Mouse (Mus musculus) heart, embryonic 15.5 days (tissue): ENCODE results near the gene Cma1. TPM values are rescaled to one million over a fixed set of nuclear protein-coding genes. Genes with fewer than 3 reads are reported as not detected.
"Not testable (repeated sequence)": the region's sequence is repeated elsewhere in the genome, so short reads cannot be mapped to it uniquely, and the experiment has no call there.

Experiments
- ATAC-seq: fragments of 200-750 bp; cut with Nextera tagmentation; replicated peaks from 2 replicates; pipeline ENCODE4 v1.8.0; 2017; ENCODE audit warnings: low read depth, moderate TSS enrichment; ENCODE audit not compliant: insufficient number of reproducible peaks, insufficient read depth, low FRiP score
- H3K27ac ChIP-seq: fragments of 300-500 bp; sonication (generic); 2 replicates; pipeline ENCODE4 v1.5.1; 2015; ENCODE audit warnings: mild to moderate bottlenecking, inconsistent platforms
- H3K27me3 ChIP-seq: fragments of 300-500 bp; sonication (generic); 2 replicates; pipeline ENCODE4 v1.6.1; 2015; ENCODE audit warnings: inconsistent platforms
- H3K36me3 ChIP-seq: fragments of 300-500 bp; sonication (generic); 2 replicates; pipeline ENCODE4 v1.6.1; 2015; ENCODE audit warnings: mild to moderate bottlenecking, inconsistent platforms
- H3K4me1 ChIP-seq: fragments of 300-500 bp; sonication (generic); replicated peaks from 2 replicates; pipeline ENCODE4 v1.6.1; 2015; ENCODE audit warnings: inconsistent platforms
- H3K4me2 ChIP-seq: fragments of 300-500 bp; sonication (generic); 2 replicates; pipeline ENCODE4 v1.6.1; 2015; ENCODE audit warnings: inconsistent platforms, mild to moderate bottlenecking, moderate library complexity
- H3K4me3 ChIP-seq: fragments of 300-500 bp; sonication (generic); 2 replicates; pipeline ENCODE4 v1.5.1; 2015; ENCODE audit warnings: mild to moderate bottlenecking, inconsistent platforms
- H3K9ac ChIP-seq: fragments of 300-500 bp; sonication (generic); 2 replicates; pipeline ENCODE4 v1.6.1; 2015; ENCODE audit warnings: mild to moderate bottlenecking, inconsistent platforms
- H3K9me3 ChIP-seq: fragments of 300-500 bp; sonication (generic); replicated peaks from 2 replicates; pipeline ENCODE4 v1.6.1; 2016; ENCODE audit warnings: inconsistent platforms
- WGBS: fragments of 180-500 bp; shearing (Covaris S2); methylation state at CpG from one replicate; pipeline ENCODE4 v1.1.7; 2015; ENCODE audit warnings: mixed read lengths; 5-methylcytosine and 5-hydroxymethylcytosine counted together
- polyA plus RNA-seq: library from polyadenylated mRNA; unstranded; fragments of >200 nt; fragmentation: Nextera tagmentation; extraction: Ambion mirVana; gene quantifications from 2 replicates; pipeline ENCODE4 v1.2.1, GENCODE M21; 2015

Cma1 gene
- 8.9 and 9.6 TPM in 2 replicates for polyA plus RNA-seq

DNA sequence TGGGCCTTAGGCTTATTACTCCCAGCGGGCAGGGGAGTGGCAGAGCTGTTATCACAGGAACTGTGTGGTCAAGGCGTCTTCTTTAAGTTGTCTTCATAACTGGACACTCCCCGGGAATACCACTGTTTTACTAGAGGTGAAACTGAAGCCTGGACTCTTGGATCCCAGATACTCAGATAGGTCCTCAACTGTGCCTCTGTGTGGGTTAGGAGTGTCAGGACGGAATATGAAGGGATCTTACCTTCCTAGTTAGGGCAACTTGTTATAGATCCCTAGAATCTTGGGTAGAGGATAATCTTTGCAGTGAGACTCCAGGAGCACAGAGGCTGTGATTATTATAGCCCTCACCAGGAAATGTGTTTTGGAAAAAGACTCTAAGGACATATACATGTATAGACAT is at the start of gene Cma1:
Gene Cma1 (minus strand): TSS at position 101 of the 400 bp plus-strand sequence.
- H3K4me3 ChIP-seq, result no peak within 1 kb of the TSS
- ATAC-seq, result no peak
- H3K4me2 ChIP-seq, result no peak within 1 kb of the TSS
- H3K9ac ChIP-seq, result no peak within 1 kb of the TSS
- H3K27me3 ChIP-seq, result no peaks in the 10 kb centered on the region
- peaks cover 8% of the 10 kb centered on the region for H3K4me1 ChIP-seq
- no peaks in the 10 kb centered on the region for H3K36me3 ChIP-seq
- H3K9me3 ChIP-seq, result no peaks in the 10 kb centered on the region
- H3K27ac ChIP-seq, result no peak within 1 kb of the TSS
- WGBS, result 71% methylated on average over 4 of the region's 4 CpGs

DNA sequence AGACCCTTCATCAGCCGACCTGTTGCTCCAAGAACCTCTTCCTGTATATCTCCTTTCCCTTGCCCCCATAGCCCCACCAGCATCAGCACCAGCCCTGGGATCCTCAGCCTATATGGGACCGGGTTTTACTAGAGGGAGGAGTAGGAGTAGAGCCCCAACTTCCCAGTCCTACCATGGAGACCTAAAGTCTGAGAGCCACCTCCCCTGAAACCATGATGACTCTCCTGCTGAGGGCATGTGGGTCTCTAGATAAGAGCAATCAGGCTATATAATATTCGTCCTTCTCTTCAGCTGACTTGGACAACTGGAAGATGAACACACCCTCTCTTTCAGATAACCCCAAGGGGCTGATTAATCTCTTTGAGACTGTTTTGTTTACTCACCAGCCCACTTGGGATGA is 43.0 kb upstream of the Cma1 start:
- not testable (repeated sequence) for ATAC-seq, H3K9me3 ChIP-seq, H3K9ac ChIP-seq, H3K4me3 ChIP-seq, H3K27ac ChIP-seq, H3K27me3 ChIP-seq, H3K4me1 ChIP-seq, H3K4me2 ChIP-seq, H3K36me3 ChIP-seq
- WGBS, result 63% methylated on average over 2 of the region's 3 CpGs

DNA sequence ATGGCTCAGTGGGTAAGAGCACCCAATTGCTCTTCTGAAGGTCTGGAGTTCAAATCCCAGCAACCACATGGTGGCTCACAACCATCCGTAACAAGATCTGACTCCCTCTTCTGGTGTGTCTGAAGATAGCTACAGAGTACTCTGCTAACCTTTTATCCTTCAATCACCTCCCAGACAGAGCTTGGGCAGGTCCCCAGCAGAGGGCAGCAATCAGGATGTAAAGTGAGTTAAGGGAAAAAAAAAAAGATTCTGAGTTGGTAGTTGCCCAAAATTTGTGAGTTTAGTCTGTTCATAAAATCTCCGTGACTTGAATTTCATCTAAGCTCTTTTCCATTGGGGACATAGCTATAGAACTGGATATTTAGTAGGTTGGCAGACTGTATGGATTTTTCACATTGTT is 19.4 kb upstream of the Cma1 start:
- 58% methylated on average over 2 of the region's 2 CpGs for WGBS
- H3K4me1 ChIP-seq, H3K9ac ChIP-seq, H3K27ac ChIP-seq, H3K27me3 ChIP-seq, H3K4me3 ChIP-seq, H3K4me2 ChIP-seq, H3K36me3 ChIP-seq, H3K9me3 ChIP-seq, ATAC-seq: not testable (repeated sequence)

DNA sequence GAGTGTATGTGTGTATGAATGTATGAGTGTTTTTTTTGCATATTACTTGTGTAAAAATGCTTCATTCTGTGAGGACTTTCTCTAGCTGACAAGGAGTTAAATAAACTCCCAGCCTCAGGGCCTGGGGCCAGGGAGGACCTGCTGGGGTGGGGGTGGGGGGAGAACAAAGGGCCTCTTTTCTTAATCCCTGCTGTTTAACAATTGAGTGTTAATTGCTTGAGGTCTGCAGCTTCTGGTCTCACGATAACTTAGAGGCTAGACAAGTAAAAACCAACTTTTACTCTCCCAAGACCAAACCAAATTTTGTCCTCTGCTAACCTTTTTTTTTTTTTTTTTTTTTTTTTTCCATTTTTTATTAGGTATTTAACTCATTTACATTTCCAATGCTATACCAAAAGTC is 18.8 kb upstream of the Cma1 start:
- Histone ChIP-seq H3K27me3 (no peaks in the 10 kb centered on the region), H3K4me2 (no peak overlapping the region), H3K4me1 (no peaks in the 10 kb centered on the region), H3K27ac (no peak overlapping the region), H3K9ac (no peak overlapping the region), H3K4me3 (no peak overlapping the region), H3K9me3 (no peaks in the 10 kb centered on the region), H3K36me3 (no peaks in the 10 kb centered on the region)
- ATAC-seq, result no peak
- WGBS, result 39% methylated on average over 1 of the region's 1 CpGs

DNA sequence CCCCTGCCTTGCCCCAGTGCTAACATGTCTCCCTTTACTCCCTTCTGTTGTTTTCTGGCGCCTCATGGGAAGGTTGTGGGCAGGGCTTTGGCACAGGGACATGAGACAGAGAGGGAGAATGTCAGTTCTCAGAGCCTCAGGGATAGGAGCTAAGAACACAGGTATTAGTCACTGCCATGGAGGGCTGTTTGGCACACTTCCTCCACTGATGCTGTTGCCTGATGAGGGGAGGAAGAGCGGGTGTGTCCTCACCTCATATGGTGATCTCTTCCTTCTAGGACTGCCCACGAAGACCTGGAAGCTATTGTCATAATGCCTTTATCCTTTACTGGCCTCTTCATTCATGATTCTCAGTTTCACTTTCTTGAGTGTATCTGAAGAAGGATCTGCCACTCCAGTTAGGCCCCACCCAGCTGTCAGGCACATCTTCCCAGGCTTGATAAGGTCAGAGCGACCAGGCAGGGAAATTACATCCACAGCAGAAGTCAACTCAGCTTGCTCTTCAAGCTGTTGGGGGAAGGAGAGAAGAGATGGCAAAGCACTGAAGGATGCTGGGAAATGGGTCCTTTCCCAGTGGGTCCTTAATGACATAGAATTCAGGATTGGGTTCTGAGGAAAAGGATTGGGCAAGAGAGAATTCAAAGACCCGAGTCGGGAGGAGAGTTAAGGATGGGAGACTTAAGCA is 6.0 kb upstream of the Cma1 start, which contains the start of gene Cma2:
Gene Cma2 (plus strand): TSS at position 635 of the 685 bp plus-strand sequence.
- Histone ChIP-seq H3K4me2 (no peak within 1 kb of the TSS), H3K9me3 (no peaks in the 10 kb centered on the region), H3K4me3 (no peak within 1 kb of the TSS), H3K36me3 (no peaks in the 10 kb centered on the region), H3K9ac (no peak within 1 kb of the TSS), H3K27me3 (no peaks in the 10 kb centered on the region), H3K4me1 (peaks cover 8% of the 10 kb centered on the region), H3K27ac (no peak within 1 kb of the TSS)
- no peak for ATAC-seq
- WGBS, result 80% methylated on average over 6 of the region's 6 CpGs

DNA sequence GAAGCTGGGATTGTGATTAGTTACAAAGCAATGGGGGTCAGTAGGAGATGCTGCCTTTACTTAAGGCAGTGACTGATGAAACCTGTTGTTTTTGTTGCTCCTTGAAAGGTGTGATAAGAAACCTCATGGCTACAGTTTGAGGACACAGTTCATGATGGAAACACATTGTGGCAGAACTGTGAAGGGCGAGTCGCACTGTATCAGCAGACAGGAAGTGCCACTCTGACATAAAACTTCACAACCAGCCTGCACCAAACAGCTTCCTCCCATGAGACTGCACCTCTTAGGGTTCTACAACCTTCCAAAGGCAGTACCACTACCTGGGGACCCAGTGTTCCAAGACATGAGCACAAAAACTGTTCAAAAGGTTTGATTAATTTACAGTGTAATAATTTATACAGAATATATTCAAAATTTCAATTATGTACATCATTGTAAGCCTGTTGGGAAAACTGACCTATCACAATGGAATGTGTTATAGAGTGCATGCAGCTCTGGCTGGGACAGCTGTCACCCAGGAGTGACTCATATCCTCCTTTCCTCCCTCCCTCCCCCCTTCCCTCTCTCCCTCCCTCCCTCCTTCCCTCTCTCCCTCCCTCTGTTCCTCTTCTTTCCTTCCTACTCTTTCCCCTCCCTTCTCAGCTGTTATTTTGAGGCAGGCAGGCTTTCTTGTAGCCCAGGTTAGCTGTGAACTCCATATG is 1.9 kb upstream of the Cma1 start:
- Histone ChIP-seq H3K4me3 (no peak overlapping the region), H3K36me3 (no peaks in the 10 kb centered on the region), H3K27me3 (no peaks in the 10 kb centered on the region), H3K9me3 (no peaks in the 10 kb centered on the region), H3K9ac (no peak overlapping the region), H3K4me2 (no peak overlapping the region), H3K27ac (peak overlapping the region; percentile 54), H3K4me1 (peaks cover 8% of the 10 kb centered on the region)
- 20% methylated on average over 2 of the region's 2 CpGs for WGBS
- ATAC-seq, result peak; percentile 71; the same call in 1 of the 2 replicates

DNA sequence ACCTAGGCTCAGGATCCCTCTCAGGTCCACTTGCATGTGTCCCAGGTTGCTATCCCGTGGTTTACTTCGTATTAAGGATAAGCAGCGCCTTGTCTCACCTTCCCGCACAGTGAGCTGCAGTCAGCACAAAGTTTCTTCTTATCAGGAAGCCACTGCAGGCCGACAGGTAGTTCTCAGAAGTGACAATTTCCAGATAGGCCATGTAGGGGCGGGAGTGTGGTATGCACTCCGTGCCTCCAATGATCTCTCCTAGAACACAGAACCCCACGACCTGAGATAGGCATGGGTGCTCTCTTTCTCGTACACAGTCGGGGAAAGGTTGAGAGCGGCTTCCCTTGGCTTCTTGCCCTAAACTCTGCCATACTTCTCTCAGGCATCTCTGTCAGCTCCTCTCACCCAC is 874 bp downstream of the Cma1 start:
- H3K4me3 ChIP-seq, result no peak overlapping the region
- H3K27ac ChIP-seq, result no peak overlapping the region
- H3K36me3 ChIP-seq, result no peaks in the 10 kb centered on the region
- H3K4me1 ChIP-seq, result peaks cover 8% of the 10 kb centered on the region
- H3K27me3 ChIP-seq, result no peaks in the 10 kb centered on the region
- ATAC-seq, result no peak
- H3K9ac ChIP-seq, result no peak overlapping the region
- H3K4me2 ChIP-seq, result no peak overlapping the region
- H3K9me3 ChIP-seq, result no peaks in the 10 kb centered on the region
- WGBS, result 50% methylated on average over 11 of the region's 11 CpGs

DNA sequence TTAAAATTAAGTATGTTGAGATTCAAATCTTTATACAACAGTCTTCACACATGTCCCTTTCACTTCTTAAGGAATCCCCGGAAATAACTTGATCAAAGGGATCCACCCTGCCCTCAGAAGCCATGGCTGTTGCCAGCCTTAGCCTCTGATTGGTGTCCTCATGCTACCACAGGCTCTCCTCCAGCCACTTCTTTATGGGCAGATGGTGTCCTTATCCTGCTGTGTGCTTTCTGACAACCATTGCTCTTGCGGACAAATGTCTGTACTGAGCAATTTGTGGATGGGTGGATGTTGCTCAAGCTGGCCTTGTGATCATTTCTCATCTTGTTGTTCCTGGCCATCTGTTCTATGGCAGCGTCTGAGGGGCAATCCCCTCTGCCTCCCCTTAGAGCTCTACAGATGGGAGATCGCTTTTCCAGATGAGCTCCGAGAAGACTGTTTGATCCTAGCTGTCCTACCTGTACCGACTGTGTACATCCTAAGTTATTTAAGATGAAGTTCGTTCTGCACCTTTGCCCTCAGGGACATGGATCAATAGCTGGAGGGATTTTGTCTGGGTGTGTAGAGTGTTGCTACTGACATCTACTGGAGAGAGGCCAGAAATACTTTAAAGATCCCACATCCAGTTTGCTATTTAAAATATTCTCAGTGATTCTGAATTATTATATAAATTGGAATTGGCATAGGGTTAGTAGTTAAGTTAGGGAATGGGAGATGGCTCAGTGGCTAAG is 4.2 kb downstream of the Cma1 start:
- no peak overlapping the region for H3K4me2 ChIP-seq
- H3K36me3 ChIP-seq, result no peaks in the 10 kb centered on the region
- 45% methylated on average over 7 of the region's 7 CpGs for WGBS
- no peak overlapping the region for H3K4me3 ChIP-seq
- H3K27ac ChIP-seq, result no peak overlapping the region
- no peak for ATAC-seq
- no peaks in the 10 kb centered on the region for H3K9me3 ChIP-seq
- no peaks in the 10 kb centered on the region for H3K4me1 ChIP-seq
- no peak overlapping the region for H3K9ac ChIP-seq
- no peaks in the 10 kb centered on the region for H3K27me3 ChIP-seq

DNA sequence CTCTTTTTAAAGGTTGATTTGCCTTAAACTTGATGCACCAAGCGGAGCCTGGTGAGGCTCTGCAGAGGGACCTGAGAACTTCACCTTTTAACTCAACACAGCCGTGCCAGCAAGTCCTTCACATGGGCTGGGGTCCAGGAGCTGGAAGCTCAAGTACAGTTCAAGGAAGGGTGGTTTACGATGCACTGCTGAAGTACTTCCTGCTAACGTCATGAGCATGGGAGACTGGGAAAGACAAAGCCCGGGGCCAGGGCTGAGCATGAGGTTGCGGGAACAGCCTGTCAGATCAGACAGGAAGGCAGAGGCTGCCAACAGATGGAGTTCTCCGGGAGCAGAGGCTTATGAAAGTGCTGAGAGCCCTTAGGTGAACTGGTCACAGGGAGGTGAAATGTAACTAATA is 10.9 kb downstream of the Cma1 start:
- H3K4me1 ChIP-seq, result no peaks in the 10 kb centered on the region; the same call in 1 of the 2 replicates
- no peak; the same call in 1 of the 2 replicates for ATAC-seq
- WGBS, result 26% methylated on average over 7 of the region's 7 CpGs
- H3K4me2 ChIP-seq, result 0 out of 2 replicates have a peak overlapping the region, but pooled peaks have one; percentile 5
- H3K9ac ChIP-seq, result no peak overlapping the region
- no peaks in the 10 kb centered on the region for H3K9me3 ChIP-seq
- no peak overlapping the region for H3K4me3 ChIP-seq
- H3K27ac ChIP-seq, result no peak overlapping the region
- no peaks in the 10 kb centered on the region for H3K36me3 ChIP-seq
- no peaks in the 10 kb centered on the region for H3K27me3 ChIP-seq

DNA sequence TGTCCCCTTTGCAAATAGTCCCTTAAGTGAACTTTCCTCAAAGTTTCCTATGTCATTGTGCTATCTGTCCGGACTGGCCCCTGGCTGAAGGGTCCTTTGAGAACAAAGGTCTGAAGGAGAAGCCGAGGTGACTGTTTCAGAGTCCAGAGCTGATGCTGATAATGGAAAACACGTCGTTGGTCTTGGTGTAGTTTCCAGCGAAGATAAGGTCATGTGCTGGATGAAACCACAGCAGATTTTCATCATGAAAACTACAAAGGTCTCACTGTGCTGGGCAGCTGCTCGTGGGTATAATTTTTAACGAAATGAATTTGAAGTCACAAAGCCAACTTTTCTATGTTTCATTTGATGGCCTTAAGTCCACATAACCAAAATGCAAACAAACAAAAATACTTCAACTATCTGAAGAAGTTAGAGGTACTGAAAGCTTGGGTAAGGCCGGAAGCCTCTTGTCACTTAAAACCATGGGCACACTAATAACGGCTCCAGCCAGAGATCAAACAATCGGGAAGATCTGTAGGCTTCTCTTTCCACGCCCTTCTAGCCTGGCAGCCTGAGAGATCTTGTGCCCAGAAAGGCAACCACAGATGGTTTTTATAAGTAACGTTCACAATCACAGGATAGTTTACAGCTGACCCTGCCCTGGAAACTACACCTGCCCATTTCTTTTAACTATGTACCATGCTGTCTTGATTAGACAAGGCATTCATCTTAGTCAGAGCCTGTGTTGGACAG is 15.0 kb downstream of the Cma1 start:
- no peak overlapping the region for H3K4me2 ChIP-seq
- no peak overlapping the region for H3K4me3 ChIP-seq
- H3K36me3 ChIP-seq, result no peaks in the 10 kb centered on the region
- H3K9ac ChIP-seq, result no peak overlapping the region
- WGBS, result 51% methylated on average over 12 of the region's 12 CpGs
- no peaks in the 10 kb centered on the region; the same call in 1 of the 2 replicates for H3K4me1 ChIP-seq
- ATAC-seq, result no peak
- H3K9me3 ChIP-seq, result no peaks in the 10 kb centered on the region
- no peak overlapping the region for H3K27ac ChIP-seq
- no peaks in the 10 kb centered on the region for H3K27me3 ChIP-seq

DNA sequence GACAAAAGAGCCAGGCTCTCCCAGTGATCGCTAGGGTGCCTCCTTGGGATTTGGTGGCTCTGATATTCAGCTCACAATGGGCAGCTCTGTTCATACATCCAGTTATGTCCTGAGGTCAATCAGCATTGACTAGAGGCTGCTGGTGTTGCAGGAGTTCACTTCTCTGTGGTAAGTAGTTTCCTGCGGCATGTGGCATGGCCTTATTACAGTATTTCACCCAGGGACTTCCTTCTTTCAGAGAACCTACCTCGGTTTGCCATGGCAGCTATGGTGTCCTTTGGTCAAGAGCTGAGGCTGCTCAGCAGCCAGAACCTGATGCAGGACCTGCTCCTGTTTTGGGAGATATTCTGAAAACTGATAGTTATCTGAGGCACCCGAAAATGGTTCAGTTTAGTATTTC is 17.6 kb downstream of the Cma1 start:
- H3K4me1 ChIP-seq, result peaks cover 6% of the 10 kb centered on the region
- no peaks in the 10 kb centered on the region for H3K9me3 ChIP-seq
- no peak overlapping the region for H3K4me3 ChIP-seq
- no peak overlapping the region for H3K27ac ChIP-seq
- no peak for ATAC-seq
- no peak overlapping the region for H3K4me2 ChIP-seq
- H3K9ac ChIP-seq, result no peak overlapping the region
- H3K36me3 ChIP-seq, result no peaks in the 10 kb centered on the region
- 79% methylated on average over 4 of the region's 4 CpGs for WGBS
- H3K27me3 ChIP-seq, result no peaks in the 10 kb centered on the region
